Mouse (Mus musculus) layer of hippocampus, adult 9-11 months (tissue): ENCODE measurements around the gene Mdfic.

ENCODE experiments used
- DNase-seq: peaks from one replicate; pipeline ENCODE4 v3.0.0; 2022

Gene Mdfic

DNA sequence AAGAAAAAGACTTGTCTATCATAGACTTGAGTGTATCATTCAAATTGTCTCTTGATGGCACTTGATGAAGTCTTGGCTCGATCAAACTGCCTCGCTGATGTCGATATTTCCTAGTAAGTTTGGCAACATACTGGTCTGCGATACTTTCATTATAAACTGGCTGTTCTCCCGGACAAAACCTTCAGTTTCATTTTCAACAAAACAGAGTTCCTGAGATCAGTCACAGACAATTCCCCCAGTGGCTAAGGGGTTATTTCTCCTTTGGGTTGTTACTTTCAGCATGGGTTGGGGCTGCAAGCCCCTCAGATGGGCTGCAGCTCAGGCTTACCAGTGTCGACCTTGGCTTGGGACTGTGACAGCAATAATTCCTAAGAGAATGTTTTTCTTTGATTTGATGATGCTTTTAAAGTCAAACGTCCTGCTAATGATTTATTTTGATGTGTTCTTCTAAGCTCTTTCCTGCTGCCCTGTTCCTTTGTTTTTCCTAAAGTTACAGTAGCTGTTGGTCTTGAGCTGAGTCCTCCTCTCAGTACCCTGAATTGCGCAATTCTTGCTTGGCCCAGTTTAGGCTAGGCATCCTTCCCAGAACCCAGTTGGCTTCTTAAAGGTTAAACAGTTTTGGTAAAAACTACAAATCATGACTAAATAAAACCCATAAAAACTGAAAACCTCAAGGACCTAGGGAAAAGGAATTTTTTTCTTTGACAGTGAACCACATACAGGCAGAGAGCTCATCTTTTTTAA lies 73.3 kb downstream of the Mdfic start:
- no peak for DNase-seq

GRCm38 (mm10) chr6:15794801-15795200 lies 74.3 kb downstream of the Mdfic start:
- DNase-seq: no peak

- no peak for DNase-seq
Observed at GRCm38 (mm10) chr6:15807382-15807781, 86.9 kb downstream of the Mdfic start.

- no peak for DNase-seq
Observed at GRCm38 (mm10) chr6:15825236-15825635, 104.8 kb downstream of the Mdfic start.

- no peak for DNase-seq
Observed at GRCm38 (mm10) chr6:15829812-15830211, 109.4 kb downstream of the Mdfic start.

- no peak for DNase-seq
Observed at GRCm38 (mm10) chr6:15830651-15831050, 110.2 kb downstream of the Mdfic start.

GRCm38 (mm10) chr6:15837695-15838094 lies 117.2 kb downstream of the Mdfic start:
- DNase-seq: no peak

- DNase-seq: no peak
Observed at GRCm38 (mm10) chr6:15839831-15840230, 119.4 kb downstream of the Mdfic start.

DNA sequence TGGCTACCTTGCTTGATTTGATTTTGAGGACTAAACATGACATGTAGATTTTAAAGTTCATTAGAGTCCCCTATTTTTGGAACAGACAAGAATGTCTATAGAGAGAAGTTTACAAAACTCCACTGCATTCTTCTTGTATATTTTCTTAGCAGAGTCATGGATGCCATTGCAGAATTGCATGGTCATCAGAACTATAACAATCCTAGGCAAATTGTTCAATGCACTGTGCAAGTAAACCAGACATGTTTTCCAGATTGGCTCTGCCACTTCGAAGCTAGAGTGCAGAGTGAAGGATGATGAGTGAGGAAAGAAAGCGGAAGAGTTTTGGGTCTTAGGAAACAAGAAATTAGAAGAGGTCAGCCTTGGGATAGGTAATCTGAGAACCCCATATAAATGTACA lies 120.0 kb downstream of the Mdfic start:
- no peak for DNase-seq

- peak; percentile 8 for DNase-seq
Observed at GRCm38 (mm10) chr6:15841476-15842209, 121.2 kb downstream of the Mdfic start.

- DNase-seq: no peak
Observed at GRCm38 (mm10) chr6:15843295-15843694, 122.8 kb downstream of the Mdfic start.

DNA sequence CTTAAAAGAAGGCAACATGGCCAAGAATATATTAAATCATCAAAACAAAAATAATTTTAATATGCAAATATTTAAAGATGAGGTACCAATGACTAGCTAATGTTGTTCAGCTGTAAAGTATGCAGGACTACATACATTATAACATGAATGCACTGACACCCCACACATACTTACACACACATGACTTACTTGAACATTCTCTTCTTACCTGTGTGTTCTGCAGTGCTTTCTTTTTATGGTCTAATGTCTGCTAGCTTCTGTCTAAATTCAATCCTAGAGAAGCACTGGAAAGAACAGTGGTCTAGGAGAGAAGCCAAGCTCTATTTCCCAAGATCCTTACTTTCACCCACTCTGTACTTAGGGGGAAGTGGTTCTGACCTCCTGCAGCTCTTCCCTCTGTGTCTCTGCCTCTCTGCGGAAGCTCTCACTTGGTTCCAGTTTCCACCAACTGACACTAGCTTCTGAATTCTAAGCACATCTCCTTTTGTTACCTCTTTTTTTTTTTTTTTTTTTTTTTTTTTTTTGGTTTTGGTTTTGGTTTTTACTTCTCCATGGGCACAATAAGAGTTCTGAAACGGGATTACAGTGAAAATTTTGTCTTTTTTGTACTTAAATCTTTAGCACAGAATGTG lies 125.4 kb downstream of the Mdfic start:
- peak; percentile 13 for DNase-seq
